In genomic region chr13:109864311-109864710, GRCm38 (mm10) we compare ENCODE assay signal across 20 mouse cellular contexts.
"Had no signal": no experiment of that assay in that cellular context is flagged by ENCODE, and none has a peak within 500 bp of the region (broad histone marks: within the 10 kb centered on the region; RNA-seq: fewer than 3 reads in every experiment).

No protein-coding gene starts in this region.

- H3K27me3 ChIP-seq: limb, embryonic 15.5 days; liver, embryonic 12.5 days; midbrain, embryonic 12.5 days; neural tube, embryonic 13.5 days; neural tube, embryonic 15.5 days; stomach, embryonic 15.5 days had no signal

- H3K4me2 ChIP-seq: limb, embryonic 15.5 days; liver, embryonic 12.5 days; midbrain, embryonic 12.5 days; neural tube, embryonic 13.5 days; neural tube, embryonic 15.5 days; stomach, embryonic 15.5 days had no signal

- H3K27ac ChIP-seq: limb, embryonic 15.5 days; liver, embryonic 12.5 days; liver, embryonic 14.5 days; midbrain, embryonic 10.5 days; midbrain, embryonic 12.5 days; neural tube, embryonic 13.5 days; neural tube, embryonic 15.5 days; stomach, embryonic 15.5 days; stomach, postnatal 0 days had no signal

- H3K4me1 ChIP-seq: limb, embryonic 15.5 days; liver, embryonic 12.5 days; midbrain, embryonic 10.5 days; midbrain, embryonic 12.5 days; neural tube, embryonic 13.5 days; neural tube, embryonic 15.5 days; stomach, embryonic 15.5 days had no signal

- DNase-seq: midbrain, embryonic 14.5 days; retina, postnatal 1 day; right cerebral cortex, adult 18-20 months; right cerebral cortex, postnatal 25 days; right cerebral cortex, postnatal 4 days; spleen, adult 18-20 months; thymus, adult 2 months; thymus, postnatal 14 days; thymus, postnatal 36 days had no signal

- H3K9me3 ChIP-seq: limb, embryonic 15.5 days; liver, embryonic 12.5 days; midbrain, embryonic 10.5 days; midbrain, embryonic 12.5 days; neural tube, embryonic 13.5 days; neural tube, embryonic 15.5 days; stomach, embryonic 15.5 days had no signal

- H3K4me3 ChIP-seq: limb, embryonic 15.5 days; liver, embryonic 12.5 days; midbrain, embryonic 10.5 days; midbrain, embryonic 12.5 days; myocyte; neural tube, embryonic 13.5 days; neural tube, embryonic 15.5 days; stomach, embryonic 15.5 days had no signal

- H3K36me3 ChIP-seq: limb, embryonic 15.5 days; midbrain, embryonic 10.5 days; midbrain, embryonic 12.5 days; neural tube, embryonic 13.5 days; neural tube, embryonic 15.5 days; stomach, embryonic 15.5 days had no signal

- ATAC-seq: liver, embryonic 12.5 days; midbrain, embryonic 16.5 days had no signal

- H3K9ac ChIP-seq: limb, embryonic 15.5 days; liver, embryonic 12.5 days; liver, embryonic 14.5 days; midbrain, embryonic 12.5 days; neural tube, embryonic 13.5 days; neural tube, embryonic 15.5 days; stomach, embryonic 15.5 days had no signal
